Mouse (Mus musculus) C2C12 (cell line): ENCODE results near the gene Irf4.

Experiments used
- CTCF ChIP-seq: IDR thresholded peaks from one replicate; pipeline ENCODE4 v1.5.1; 2011; ENCODE audit not compliant: control insufficient read depth, insufficient read depth, insufficient read length
- FOSL1 ChIP-seq: IDR thresholded peaks from one replicate; pipeline ENCODE4 v1.8.0; 2011; ENCODE audit warnings: mild to moderate bottlenecking, low read length; ENCODE audit not compliant: poor library complexity, insufficient read depth, severe bottlenecking
- MYOD1 ChIP-seq: IDR thresholded peaks from one replicate; pipeline ENCODE4 v1.6.1; 2011; ENCODE audit warnings: low read depth; ENCODE audit not compliant: control insufficient read depth, insufficient read length
- USF1 ChIP-seq: IDR thresholded peaks from one replicate; pipeline ENCODE4 v1.6.1; 2011; ENCODE audit warnings: low read depth, mild to moderate bottlenecking, control low read depth, moderate library complexity

GRCm38 (mm10) chr13:30747504-30747903 is 1.5 kb upstream of the Irf4 start:
- TF ChIP-seq CTCF (no peak), MYOD1 (no peak), USF1 (no peak), FOSL1 (no peak)
